9 mouse cellular contexts compared by ENCODE assay signal in the genomic region with DNA sequence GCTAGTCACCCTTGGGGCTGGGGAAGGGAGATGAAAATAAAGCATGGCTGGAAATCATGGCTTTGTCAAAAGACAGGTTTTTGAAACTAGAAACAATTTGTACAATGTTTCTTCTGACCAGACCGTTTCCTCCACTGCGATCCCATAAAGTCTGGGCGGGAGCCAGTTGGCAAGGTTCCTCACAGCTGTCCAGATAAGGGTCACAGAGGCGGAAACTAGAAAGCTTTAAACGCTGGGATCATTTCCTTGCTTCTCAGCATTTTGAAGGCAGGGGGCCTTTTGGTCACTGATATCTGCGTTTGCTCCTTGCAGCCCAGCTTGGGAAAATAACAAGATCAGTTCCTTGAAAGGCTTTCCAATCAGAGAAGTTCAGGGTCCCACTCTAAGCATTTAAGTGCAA.
DNase-seq lines count a peak whose midpoint lies in the region; ATAC-seq and TF ChIP-seq lines count a peak whose summit lies in the region.
"Had no signal": no experiment of that assay in that cellular context is flagged by ENCODE, and none has a peak within 500 bp of the region (broad histone marks: within the 10 kb centered on the region; RNA-seq: fewer than 3 reads in every experiment).

No protein-coding gene starts in this region.

- H3K4me1 ChIP-seq in intestine, embryonic 14.5 days (replicated peaks; ENCODE audit: control insufficient read depth, insufficient read depth, low read length) = peaks cover 21% of the 10 kb centered on the region
- peaks cover 4% of the 10 kb centered on the region; the same call in 1 of the 2 replicates for H3K4me1 ChIP-seq in lung, embryonic 14.5 days (ENCODE audit: insufficient read depth)
- H3K4me1 ChIP-seq: liver, embryonic 15.5 days had no signal

- H3K9ac ChIP-seq in intestine, embryonic 14.5 days (ENCODE audit: low read length) = no peak overlapping the region
- H3K9ac ChIP-seq in lung, embryonic 14.5 days = no peak overlapping the region
- H3K9ac ChIP-seq: liver, embryonic 15.5 days had no signal

- 6% methylated on average over 6 of the region's 6 CpGs for WGBS in intestine, embryonic 14.5 days
- 6% methylated on average over 6 of the region's 6 CpGs for WGBS in lung, embryonic 14.5 days

- peak overlapping the region; percentile 52 for H3K27ac ChIP-seq in intestine, embryonic 14.5 days (ENCODE audit: low read depth)
- H3K27ac ChIP-seq in lung, embryonic 14.5 days (ENCODE audit: low read depth) = peak overlapping the region; percentile 60
- H3K27ac ChIP-seq: liver, embryonic 15.5 days had no signal

- no peak overlapping the region for H3K4me3 ChIP-seq in intestine, embryonic 14.5 days (ENCODE audit: low read depth, low read length)
- no peak overlapping the region for H3K4me3 ChIP-seq in lung, embryonic 14.5 days (ENCODE audit: low read depth, low read length)
- H3K4me3 ChIP-seq: liver, embryonic 15.5 days had no signal

- 0 out of 2 replicates have a peak, but pooled peaks have one; percentile 47 for ATAC-seq in intestine, embryonic 14.5 days (replicated peaks; ENCODE audit: low FRiP score, low TSS enrichment, low read depth)
- ATAC-seq in lung, embryonic 14.5 days (ENCODE audit: insufficient read depth) = peak; percentile 88

- TF ChIP-seq CTCF in lung, embryonic 14.5 days (IDR thresholded peaks at IDR 0.05; ENCODE audit: low read depth) = no peak

- H3K4me2 ChIP-seq in intestine, embryonic 14.5 days (ENCODE audit: low read length) = no peak overlapping the region
- H3K4me2 ChIP-seq in lung, embryonic 14.5 days = peak overlapping the region; percentile 35; the same call in 1 of the 2 replicates
- H3K4me2 ChIP-seq: liver, embryonic 15.5 days had no signal

- no peaks in the 10 kb centered on the region for H3K36me3 ChIP-seq in intestine, embryonic 14.5 days (ENCODE audit: control insufficient read depth, insufficient read depth, low read length)
- H3K36me3 ChIP-seq in lung, embryonic 14.5 days (ENCODE audit: insufficient read depth) = peaks cover 4% of the 10 kb centered on the region; the same call in 1 of the 2 replicates
- H3K36me3 ChIP-seq: liver, embryonic 15.5 days had no signal

- no peaks in the 10 kb centered on the region for H3K27me3 ChIP-seq in intestine, embryonic 14.5 days (replicated peaks; ENCODE audit: control insufficient read depth, insufficient read depth, low read length)
- H3K27me3 ChIP-seq in lung, embryonic 14.5 days (ENCODE audit: insufficient read depth, low read length) = no peaks in the 10 kb centered on the region
- H3K27me3 ChIP-seq: liver, embryonic 15.5 days had no signal

- no peaks in the 10 kb centered on the region for H3K9me3 ChIP-seq in intestine, embryonic 14.5 days (ENCODE audit: control insufficient read depth, low read length)
- H3K9me3 ChIP-seq in lung, embryonic 14.5 days (ENCODE audit: low read depth, low read length) = no peaks in the 10 kb centered on the region
- H3K9me3 ChIP-seq: liver, embryonic 15.5 days had no signal

- DNase-seq in cerebellum, postnatal 14 days = peak; percentile 41 to 68
- DNase-seq in cerebellum, adult 11 months = no peak
- DNase-seq in adipocyte (ENCODE audit: low spot score) = peak; percentile 91
- DNase-seq in gastrocnemius, adult 8-10 months (ENCODE audit: low spot score in 2 of 2) = peak; percentile 67 to 84
- peak; percentile 81 for DNase-seq in intestine, embryonic 14.5 days (ENCODE audit: low spot score)
- DNase-seq in lung, embryonic 14.5 days = peak; percentile 98
- peak; percentile 81 for DNase-seq in testis, postnatal 14 days (ENCODE audit: low spot score)
- no peak for DNase-seq in retina, embryonic 14.5 days (ENCODE audit: low spot score)

Comparison
In these comparisons a context has a peak if more than half of its experiments do, and no peak if none do; other contexts are left out.
1. DNase-seq: peak in cerebellum, postnatal 14 days (2 of 2), adipocyte (single experiment), gastrocnemius, adult 8-10 months (2 of 2), intestine, embryonic 14.5 days (single experiment), lung, embryonic 14.5 days (single experiment) and testis, postnatal 14 days (single experiment); none in cerebellum, adult 11 months (single experiment) and retina, embryonic 14.5 days (single experiment).